Mouse (Mus musculus) forebrain, embryonic 11.5 days (tissue): ENCODE results near the gene Rtbdn. TPM values are rescaled to one million over a fixed set of nuclear protein-coding genes. Genes with fewer than 3 reads are reported as not detected.

Source experiments
- ATAC-seq: fragments of 200-750 bp; cut with Nextera tagmentation; replicated peaks from 2 replicates; pipeline ENCODE4 v1.8.0; 2017; ENCODE audit warnings: moderate TSS enrichment; ENCODE audit not compliant: low FRiP score
- DNase-seq: peaks from one replicate; pipeline ENCODE4 v3.0.0-alpha.2; 2017; ENCODE audit warnings: low spot score
- H3K27ac ChIP-seq: fragments of 300-500 bp; sonication (generic); 2 replicates; pipeline ENCODE4 v1.5.1; 2014; ENCODE audit warnings: low read depth, low read length
- H3K27me3 ChIP-seq: fragments of 300-500 bp; sonication (generic); 2 replicates; pipeline ENCODE4 v1.6.1; 2014; ENCODE audit warnings: mild to moderate bottlenecking, low read length, mixed read lengths; ENCODE audit not compliant: control insufficient read depth, insufficient read depth
- H3K36me3 ChIP-seq: fragments of 300-500 bp; sonication (generic); 2 replicates; pipeline ENCODE4 v1.6.1; 2014; ENCODE audit warnings: mild to moderate bottlenecking, low read length, moderate library complexity, mixed read lengths; ENCODE audit not compliant: control insufficient read depth, insufficient read depth
- H3K4me1 ChIP-seq: fragments of 300-500 bp; sonication (generic); replicated peaks from 2 replicates; pipeline ENCODE4 v1.6.1; 2014; ENCODE audit warnings: low read length, mixed read lengths; ENCODE audit not compliant: control insufficient read depth, insufficient read depth
- H3K4me2 ChIP-seq: fragments of 300-500 bp; sonication (generic); 2 replicates; pipeline ENCODE4 v1.6.1; 2014; ENCODE audit warnings: low read depth, mild to moderate bottlenecking, low read length, moderate library complexity, mixed read lengths; ENCODE audit not compliant: severe bottlenecking
- H3K4me3 ChIP-seq: fragments of 300-500 bp; sonication (generic); 2 replicates; pipeline ENCODE4 v1.5.1; 2014; ENCODE audit warnings: low read depth, low read length
- H3K9ac ChIP-seq: fragments of 300-500 bp; sonication (generic); 2 replicates; pipeline ENCODE4 v1.6.1; 2014; ENCODE audit warnings: low read length
- H3K9me3 ChIP-seq: fragments of 300-500 bp; sonication (generic); 2 replicates; pipeline ENCODE4 v1.6.1; 2016; ENCODE audit warnings: low read length, mixed read lengths; ENCODE audit not compliant: control insufficient read depth
- WGBS: fragments of 180-500 bp; shearing (Covaris S2); extraction: QIAGEN DNeasy Blood & Tissue Kit; methylation state at CpG from one replicate; pipeline ENCODE4 v1.1.7; 2014; 5-methylcytosine and 5-hydroxymethylcytosine counted together
- polyA plus RNA-seq: library from polyadenylated mRNA; unstranded; fragments of >200 nt; fragmentation: Nextera tagmentation; extraction: Ambion mirVana; gene quantifications from 2 replicates; pipeline ENCODE4 v1.2.1, GENCODE M21; 2014

Gene Rtbdn
- polyA plus RNA-seq, 1 experiment from 2014 or later = 0.36 TPM

DNA sequence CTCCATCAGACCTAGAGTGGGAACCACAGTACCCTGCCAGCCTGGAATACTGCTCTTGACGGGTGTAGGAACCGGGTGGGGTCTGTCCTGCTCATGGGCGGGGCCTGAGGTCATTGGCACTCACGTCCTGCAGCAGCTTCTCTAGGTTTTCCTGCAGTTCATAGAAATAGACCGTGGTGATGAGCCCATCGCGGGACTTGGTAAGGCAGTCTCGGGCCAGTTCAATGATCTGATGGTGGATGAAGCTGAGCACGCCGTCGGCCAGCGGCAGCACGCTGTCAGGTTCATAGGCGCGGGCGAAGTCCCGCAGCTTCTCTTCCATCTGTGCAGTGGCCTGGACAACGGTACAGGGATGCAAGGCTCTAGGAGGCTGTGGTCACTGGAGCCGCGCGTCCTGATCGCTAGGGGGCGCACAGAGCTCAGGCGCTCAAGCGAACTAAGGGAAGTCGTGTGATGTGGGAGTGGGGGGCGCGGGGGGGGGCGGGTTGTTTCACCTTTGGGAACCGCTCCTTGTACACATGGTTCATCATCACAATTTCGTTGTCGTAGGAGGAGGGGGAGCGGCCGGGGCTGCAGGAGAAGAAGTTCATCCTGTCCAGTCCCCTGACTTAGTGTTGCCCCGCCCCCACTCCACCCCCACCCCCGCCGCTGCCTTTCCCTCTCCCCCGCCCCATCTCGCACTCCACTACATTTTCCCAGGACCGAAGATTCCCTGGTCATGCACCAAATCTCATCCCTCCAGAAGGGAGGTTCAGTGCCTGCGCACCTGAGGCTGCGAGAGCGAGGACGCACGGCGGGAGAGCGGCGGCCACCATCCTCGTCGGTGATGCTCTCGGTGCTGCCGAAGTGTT is 18.1 kb upstream of the Rtbdn start:
- peaks cover 7% of the 10 kb centered on the region for H3K27me3 ChIP-seq
- ATAC-seq = peak; percentile 88
- 2% methylated on average over 46 of the region's 52 CpGs for WGBS

GRCm38 (mm10) chr8:84930582-84930981 is 16.2 kb upstream of the Rtbdn start:
- ATAC-seq = no peak
- Histone ChIP-seq H3K9me3 (no peaks in the 10 kb centered on the region), H3K4me3 (no peak overlapping the region), H3K27ac (no peak overlapping the region), H3K36me3 (no peaks in the 10 kb centered on the region), H3K9ac (no peak overlapping the region), H3K27me3 (peaks cover 14% of the 10 kb centered on the region), H3K4me1 (peaks cover 11% of the 10 kb centered on the region), H3K4me2 (no peak overlapping the region)
- WGBS = 95% methylated on average over 13 of the region's 13 CpGs
- DNase-seq = no peak

More for the DNA sequence above, 18.1 kb upstream of the Rtbdn start:
- no peaks in the 10 kb centered on the region for H3K9me3 ChIP-seq
- peak overlapping the region; percentile 52 for H3K9ac ChIP-seq
- peak overlapping the region; percentile 70 for H3K4me2 ChIP-seq
- H3K4me3 ChIP-seq = peak overlapping the region; percentile 39
- DNase-seq = peak; percentile 90
- peaks cover 3% of the 10 kb centered on the region; the same call in 1 of the 2 replicates for H3K4me1 ChIP-seq
- no peak overlapping the region; the same call in 1 of the 2 replicates for H3K27ac ChIP-seq
- H3K36me3 ChIP-seq = no peaks in the 10 kb centered on the region; the same call in 1 of the 2 replicates

GRCm38 (mm10) chr8:84933767-84934559 is 12.8 kb upstream of the Rtbdn start:
- Histone ChIP-seq H3K27me3 (peaks cover 25% of the 10 kb centered on the region), H3K4me1 (peaks cover 21% of the 10 kb centered on the region), H3K27ac (no peak overlapping the region), H3K9me3 (no peaks in the 10 kb centered on the region), H3K36me3 (no peaks in the 10 kb centered on the region), H3K4me2 (peak overlapping the region; percentile 91; the same call in 1 of the 2 replicates), H3K4me3 (no peak overlapping the region), H3K9ac (no peak overlapping the region)
- DNase-seq (no peak), ATAC-seq (no peak)
- WGBS = 85% methylated on average over 16 of the region's 16 CpGs

DNA sequence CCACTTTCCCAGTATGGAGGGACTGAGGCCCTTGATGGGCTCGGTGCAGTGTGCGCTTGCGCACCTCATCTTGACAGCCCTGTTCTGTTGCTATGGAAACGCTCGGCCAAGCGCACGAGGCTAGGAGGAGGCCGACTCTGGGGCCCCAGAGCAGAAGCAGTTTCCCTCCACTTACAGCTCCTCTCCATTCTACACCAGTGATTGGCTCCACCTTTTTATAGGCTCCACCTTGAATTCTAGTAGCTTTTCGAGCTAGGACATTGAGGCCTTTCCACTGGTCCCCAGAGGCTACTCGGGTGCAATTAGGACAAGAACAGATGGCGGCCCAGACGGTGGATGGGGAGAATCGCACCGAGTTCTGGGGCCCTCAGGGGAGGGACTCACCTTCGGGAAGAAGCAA is 11.9 kb upstream of the Rtbdn start:
- H3K4me3 ChIP-seq = peak overlapping the region; percentile 63; the same call in 1 of the 2 replicates
- peak; percentile 85 for ATAC-seq
- peak overlapping the region; percentile 91 for H3K4me2 ChIP-seq
- peak; percentile 88 for DNase-seq
- no peaks in the 10 kb centered on the region for H3K9me3 ChIP-seq
- peaks cover 18% of the 10 kb centered on the region for H3K4me1 ChIP-seq
- peak overlapping the region; percentile 33; the same call in 1 of the 2 replicates for H3K9ac ChIP-seq
- no peaks in the 10 kb centered on the region for H3K36me3 ChIP-seq
- H3K27me3 ChIP-seq = peaks cover 20% of the 10 kb centered on the region
- WGBS = 2% methylated on average over 15 of the region's 15 CpGs
- H3K27ac ChIP-seq = no peak overlapping the region

- Histone ChIP-seq H3K27ac (no peak overlapping the region), H3K9ac (no peak overlapping the region; the same call in 1 of the 2 replicates), H3K4me2 (peak overlapping the region; percentile 91), H3K9me3 (no peaks in the 10 kb centered on the region), H3K27me3 (peaks cover 20% of the 10 kb centered on the region), H3K4me3 (peak overlapping the region; percentile 63; the same call in 1 of the 2 replicates), H3K4me1 (peaks cover 18% of the 10 kb centered on the region), H3K36me3 (no peaks in the 10 kb centered on the region)
- no peak for DNase-seq
- 6% methylated on average over 14 of the region's 14 CpGs for WGBS
- peak; percentile 22 for ATAC-seq
Measured at GRCm38 (mm10) chr8:84935489-84935888, 11.3 kb upstream of the Rtbdn start.

- Histone ChIP-seq H3K9ac (peak overlapping the region; percentile 75), H3K27me3 (peaks cover 18% of the 10 kb centered on the region), H3K4me3 (peak overlapping the region; percentile 63), H3K36me3 (no peaks in the 10 kb centered on the region), H3K4me2 (peak overlapping the region; percentile 91), H3K4me1 (peaks cover 18% of the 10 kb centered on the region), H3K9me3 (no peaks in the 10 kb centered on the region), H3K27ac (peak overlapping the region; percentile 39; the same call in 1 of the 2 replicates)
- 17% methylated on average over 23 of the region's 23 CpGs for WGBS
- DNase-seq = peak; percentile 61
- 0 out of 2 replicates have a peak, but pooled peaks have one; percentile 17 for ATAC-seq
Measured at GRCm38 (mm10) chr8:84936041-84936961, 10.5 kb upstream of the Rtbdn start.

GRCm38 (mm10) chr8:84936962-84937546 is 9.7 kb upstream of the Rtbdn start, which contains the start of gene Mast1:
Gene Mast1, minus strand, starts transcription at chr8:84937359.
- DNase-seq (peak; percentile 91), ATAC-seq (peak; percentile 47; the same call in 1 of the 2 replicates)
- H3K4me2 ChIP-seq = peak within 1 kb of the TSS; percentile 91
- H3K36me3 ChIP-seq = no peaks in the 10 kb centered on the region
- under 1% methylated on average over 48 of the region's 50 CpGs for WGBS
- H3K4me1 ChIP-seq = peaks cover 18% of the 10 kb centered on the region
- H3K27me3 ChIP-seq = peaks cover 18% of the 10 kb centered on the region
- peak within 1 kb of the TSS; percentile 63 for H3K4me3 ChIP-seq
- H3K27ac ChIP-seq = peak within 1 kb of the TSS; percentile 39; the same call in 1 of the 2 replicates
- no peaks in the 10 kb centered on the region for H3K9me3 ChIP-seq
- H3K9ac ChIP-seq = peak within 1 kb of the TSS; percentile 75
